Comparison of ENCODE assay signal across 26 mouse cellular contexts in genomic region chr13:49134491-49134890, GRCm38 (mm10). TPM values are rescaled to one million over a fixed set of nuclear protein-coding genes. Genes with fewer than 3 reads are reported as not detected.
DNase-seq lines count a peak whose midpoint lies in the region; ATAC-seq lines count a peak whose summit lies in the region.
"Had no signal": no experiment of that assay in that cellular context is flagged by ENCODE, and none has a peak within 500 bp of the region (broad histone marks: within the 10 kb centered on the region; RNA-seq: fewer than 3 reads in every experiment).

No protein-coding gene starts in this region.

- H3K36me3 ChIP-seq in forebrain, embryonic 14.5 days (ENCODE audit: control insufficient read depth, insufficient read depth, low read length) = peaks cover 11% of the 10 kb centered on the region; the same call in 1 of the 2 replicates
- H3K36me3 ChIP-seq: embryonic facial prominence, embryonic 13.5 days; hindbrain, embryonic 15.5 days; intestine, embryonic 15.5 days; liver, embryonic 13.5 days had no signal

- 93% methylated on average over 11 of the region's 11 CpGs for WGBS in forebrain, embryonic 14.5 days

- H3K9ac ChIP-seq in forebrain, embryonic 14.5 days (ENCODE audit: low read length) = no peak overlapping the region
- H3K9ac ChIP-seq: embryonic facial prominence, embryonic 13.5 days; forebrain, embryonic 13.5 days; hindbrain, embryonic 15.5 days; intestine, embryonic 15.5 days; liver, embryonic 13.5 days had no signal

- H3K27me3 ChIP-seq in forebrain, embryonic 14.5 days (replicated peaks; ENCODE audit: control insufficient read depth, insufficient read depth, low read length) = no peaks in the 10 kb centered on the region
- H3K27me3 ChIP-seq: embryonic facial prominence, embryonic 13.5 days; forebrain, embryonic 13.5 days; hindbrain, embryonic 15.5 days; intestine, embryonic 15.5 days; liver, embryonic 13.5 days had no signal

- intact Hi-C loops in gastrocnemius, postnatal 14 days (cut with DNase I; ENCODE audit: low total_unique reads) = no loop called here
- intact Hi-C loops in heart, postnatal 25 days (cut with DNase I) = no loop called here

- DNase-seq in cerebellum, adult 11-12 months = peak; percentile 72
- no peak for DNase-seq in cerebellum, postnatal 14 days
- DNase-seq in gastrocnemius, adult 18-20 months (ENCODE audit: low spot score) = peak; percentile 87
- no peak for DNase-seq in gastrocnemius, postnatal 4 days (ENCODE audit: low spot score in 2 of 2)
- DNase-seq in gastrocnemius, postnatal 14 days = peak; percentile 46
- peak; percentile 38 for DNase-seq in heart, postnatal 25 days (ENCODE audit: low spot score)
- no peak for DNase-seq in forebrain, embryonic 14.5 days (ENCODE audit: low spot score)
- DNase-seq in lung, postnatal 10 days = no peak
- DNase-seq: adrenal gland, postnatal 10 days; embryo, embryonic 11 days; kidney, adult 8-10 months; kidney, postnatal 10 days; liver, embryonic 13.5 days; lung, adult 2 months; midbrain, embryonic 14.5 days; right cerebral cortex, postnatal 14 days; spleen, adult 18-20 months had no signal

- H3K27ac ChIP-seq in forebrain, embryonic 14.5 days (ENCODE audit: low read depth, low read length) = no peak overlapping the region
- H3K27ac ChIP-seq: embryonic facial prominence, embryonic 13.5 days; forebrain, embryonic 13.5 days; hindbrain, embryonic 15.5 days; intestine, embryonic 15.5 days; left cerebral cortex, adult 2 months; liver, embryonic 13.5 days had no signal

- no peak overlapping the region for H3K4me2 ChIP-seq in forebrain, embryonic 14.5 days (ENCODE audit: low read length)
- H3K4me2 ChIP-seq: embryonic facial prominence, embryonic 13.5 days; forebrain, embryonic 13.5 days; hindbrain, embryonic 15.5 days; intestine, embryonic 15.5 days; liver, embryonic 13.5 days had no signal

- ATAC-seq in forebrain, embryonic 14.5 days = no peak
- ATAC-seq: forebrain, embryonic 13.5 days; intestine, embryonic 15.5 days had no signal

- no peaks in the 10 kb centered on the region for H3K9me3 ChIP-seq in forebrain, embryonic 14.5 days (replicated peaks; ENCODE audit: control insufficient read depth, low read length)
- H3K9me3 ChIP-seq: embryonic facial prominence, embryonic 13.5 days; forebrain, embryonic 13.5 days; hindbrain, embryonic 15.5 days; intestine, embryonic 15.5 days; liver, embryonic 13.5 days; megakaryocyte, embryonic 14.5 days had no signal

- peaks cover 18% of the 10 kb centered on the region for H3K4me1 ChIP-seq in forebrain, embryonic 14.5 days (ENCODE audit: control insufficient read depth, insufficient read depth, low read length)
- H3K4me1 ChIP-seq: megakaryocyte, embryonic 14.5 days had no signal

- no peak overlapping the region for H3K4me3 ChIP-seq in forebrain, embryonic 14.5 days (ENCODE audit: low read depth, low read length)
- H3K4me3 ChIP-seq: embryonic facial prominence, embryonic 13.5 days; erythroblast, embryonic 14.5 days; forebrain, embryonic 13.5 days; hindbrain, embryonic 15.5 days; intestine, embryonic 15.5 days; left cerebral cortex, adult 2 months; liver, embryonic 13.5 days; megakaryocyte, embryonic 14.5 days had no signal

RNA-seq across cellular contexts. Expression of gene Wnk2, which starts 13.3 kb away (rescaled TPM):
- 10 to 100 TPM; 63.4 to 85.0 TPM for total RNA-seq in gastrocnemius, adult 18-20 months (2021)
- total RNA-seq in gastrocnemius, postnatal 4 days (2021) = 10 to 100 TPM; 53.8 to 57.2 TPM
- total RNA-seq in gastrocnemius, postnatal 14 days (2021) = 10 to 100 TPM; 41.7 to 45.1 TPM
- total RNA-seq in heart, postnatal 25 days (2021) = 10 to 100 TPM; 71.4 to 78.2 TPM
- polyA plus RNA-seq in forebrain, embryonic 14.5 days (2014; fragmentation: Nextera tagmentation; extraction: Ambion mirVana) = 14.9 and 17.8 TPM in 2 replicates
- total RNA-seq: granulocyte monocyte progenitor cell, adult 5-6 weeks; hematopoietic stem cell, adult 5-6 weeks had no signal
- polyA plus RNA-seq: erythroblast, embryonic 14.5 days had no signal

RNA-seq across cellular contexts. Expression of gene Ninj1, which starts 52.8 kb away (rescaled TPM):
- total RNA-seq in gastrocnemius, adult 18-20 months (2021) = 10 to 100 TPM; 17.3 to 23.8 TPM
- 10 to 100 TPM; 23.7 to 26.1 TPM for total RNA-seq in gastrocnemius, postnatal 4 days (2021)
- 10 to 100 TPM; 12.4 to 16.8 TPM for total RNA-seq in gastrocnemius, postnatal 14 days (2021)
- total RNA-seq in heart, postnatal 25 days (2021) = 100 to 1,000 TPM; 101 to 109 TPM
- 26.3 and 30.0 TPM in 2 replicates for polyA plus RNA-seq in forebrain, embryonic 14.5 days (2014; fragmentation: Nextera tagmentation; extraction: Ambion mirVana)

Comparison
In these comparisons a context has a peak if more than half of its experiments do, and no peak if none do; other contexts are left out.
1. DNase-seq: peak in cerebellum, adult 11-12 months (single experiment), gastrocnemius, adult 18-20 months (single experiment), gastrocnemius, postnatal 14 days (single experiment) and heart, postnatal 25 days (single experiment); none in cerebellum, postnatal 14 days (0 of 2), gastrocnemius, postnatal 4 days (0 of 2), forebrain, embryonic 14.5 days (single experiment) and lung, postnatal 10 days (single experiment).